Mouse (Mus musculus) limb, embryonic 14.5 days (tissue): Measurements from ENCODE around the gene Tbc1d8b. TPM values are rescaled to one million over a fixed set of nuclear protein-coding genes. Genes with fewer than 3 reads are reported as not detected.

ENCODE experiments used
- ATAC-seq: fragments of 200-750 bp; cut with Nextera tagmentation; 2 replicates; pipeline ENCODE4 v1.8.0; 2017; ENCODE audit warnings: low read depth, moderate number of reproducible peaks, moderate TSS enrichment; ENCODE audit not compliant: low FRiP score
- DNase-seq: peaks from one replicate; pipeline ENCODE4 v3.0.0-alpha.2; 2015; ENCODE audit warnings: low spot score
- H3K27ac ChIP-seq: fragments of 300-500 bp; sonication (generic); replicated peaks from 2 replicates; pipeline ENCODE4 v1.5.1; 2014; ENCODE audit warnings: low read depth, mild to moderate bottlenecking, low read length, moderate library complexity, mixed read lengths
- H3K27me3 ChIP-seq: fragments of 300-500 bp; sonication (generic); 2 replicates; pipeline ENCODE4 v1.6.1; 2014; ENCODE audit warnings: low read length, mixed read lengths; ENCODE audit not compliant: control insufficient read depth, insufficient read depth
- H3K36me3 ChIP-seq: fragments of 300-500 bp; sonication (generic); 2 replicates; pipeline ENCODE4 v1.6.1; 2014; ENCODE audit warnings: mild to moderate bottlenecking, low read length, moderate library complexity, mixed read lengths; ENCODE audit not compliant: control insufficient read depth, insufficient read depth
- H3K4me1 ChIP-seq: fragments of 300-500 bp; sonication (generic); 2 replicates; pipeline ENCODE4 v1.6.1; 2014; ENCODE audit warnings: antibody characterized with exemption, low read length, mixed read lengths; ENCODE audit not compliant: control insufficient read depth, insufficient read depth
- H3K4me2 ChIP-seq: fragments of 300-500 bp; sonication (generic); replicated peaks from 2 replicates; pipeline ENCODE4 v1.6.1; 2014; ENCODE audit warnings: low read depth, mild to moderate bottlenecking, low read length, moderate library complexity; ENCODE audit not compliant: severe bottlenecking
- H3K4me3 ChIP-seq: fragments of 300-500 bp; sonication (generic); replicated peaks from 2 replicates; pipeline ENCODE4 v1.5.1; 2014; ENCODE audit warnings: low read length
- H3K9ac ChIP-seq: fragments of 300-500 bp; sonication (generic); 2 replicates; pipeline ENCODE4 v1.6.1; 2014; ENCODE audit warnings: mild to moderate bottlenecking, low read depth, low read length, moderate library complexity; ENCODE audit not compliant: severe bottlenecking
- H3K9me3 ChIP-seq: fragments of 300-500 bp; sonication (generic); 2 replicates; pipeline ENCODE4 v1.6.1; 2016; ENCODE audit warnings: low read length; ENCODE audit not compliant: control insufficient read depth
- POLR2A ChIP-seq: fragments of 200-500 bp; IDR thresholded peaks from 2 replicates; pipeline ENCODE4 v1.8.0; 2012; ENCODE audit warnings: inconsistent platforms, mild to moderate bottlenecking, moderate library complexity, borderline replicate concordance; ENCODE audit not compliant: insufficient read depth, insufficient read length; ENCODE audit errors: extremely low read depth
- WGBS: fragments of 180-500 bp; shearing (Covaris S2); extraction: QIAGEN DNeasy Blood & Tissue Kit; methylation state at CpG from one replicate; pipeline ENCODE4 v1.1.7; 2014; 5-methylcytosine and 5-hydroxymethylcytosine counted together
- polyA plus RNA-seq, 2 experiments: library from polyadenylated mRNA; depleted of rRNA in 1 of 2; stranded (reverse) in 1 of 2; unstranded in 1 of 2; fragments of >200 nt; fragmentation: Nextera tagmentation in 1 of 2; extraction: Ambion mirVana in 1 of 2; gene quantifications; 2 replicates each; pipeline versions ENCODE4 v1.2.1 to v1.2.3; 2012 to 2014

Gene Tbc1d8b
- polyA plus RNA-seq, 2 experiments: 2.6 to 10.0 TPM

DNA sequence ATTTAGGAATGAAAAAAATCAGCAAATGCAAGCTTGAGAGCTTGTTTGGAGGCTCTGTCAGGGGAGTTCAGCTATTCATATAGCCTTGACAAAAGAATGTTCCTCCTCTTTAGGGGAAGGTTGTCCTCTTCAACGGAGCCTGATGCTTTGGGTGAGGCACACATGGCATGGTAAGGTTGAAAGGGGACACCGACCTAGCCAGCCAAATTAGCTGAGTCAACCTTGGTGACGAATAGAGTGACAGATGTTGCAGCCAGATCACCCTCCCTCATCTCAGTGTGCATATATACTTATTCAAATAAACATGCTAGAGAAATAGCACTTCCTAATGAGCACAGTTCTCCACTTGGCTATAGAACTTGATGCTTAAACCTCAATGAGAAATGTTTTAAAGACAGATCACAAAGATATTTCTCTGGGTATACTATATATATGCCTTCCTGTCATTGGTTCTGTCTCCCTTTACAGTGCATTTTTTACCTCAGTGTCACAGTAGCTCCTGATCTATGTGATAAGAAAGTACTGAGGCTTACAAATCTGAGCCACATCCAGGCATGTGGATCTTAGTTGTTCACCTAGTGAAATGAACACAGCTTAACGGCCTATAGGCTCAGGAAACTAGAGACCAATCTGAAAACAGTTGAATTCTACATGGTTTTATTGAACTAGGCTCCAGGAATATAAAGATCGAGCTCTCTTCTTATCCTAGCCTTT is 30.3 kb upstream of the Tbc1d8b start:
- Histone ChIP-seq H3K27me3 (no peaks in the 10 kb centered on the region), H3K4me3 (no peak overlapping the region), H3K9ac (no peak overlapping the region), H3K4me2 (no peak overlapping the region), H3K4me1 (no peaks in the 10 kb centered on the region), H3K36me3 (no peaks in the 10 kb centered on the region), H3K27ac (no peak overlapping the region), H3K9me3 (no peaks in the 10 kb centered on the region)
- TF ChIP-seq POLR2A: no peak
- DNase-seq (no peak), ATAC-seq (no peak)
- WGBS: 67% methylated on average over 5 of the region's 5 CpGs

DNA sequence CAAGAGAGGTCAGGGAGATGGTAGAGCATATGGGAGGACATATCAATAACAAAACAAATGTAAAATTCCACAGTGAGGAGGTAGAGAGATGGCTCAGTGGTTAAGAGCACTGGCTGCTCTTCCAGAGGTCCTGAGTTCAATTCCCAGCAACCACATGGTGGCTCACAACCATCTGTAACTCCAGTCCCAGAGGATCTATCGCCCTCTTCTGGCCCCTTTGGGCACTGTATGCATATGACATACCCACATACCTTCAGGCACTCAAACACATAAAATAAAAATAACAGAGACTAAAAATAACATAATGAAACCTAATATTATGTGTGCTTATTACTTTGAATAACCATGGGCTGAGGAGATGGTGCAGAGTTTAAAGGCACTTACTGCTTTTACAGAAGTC is 22.7 kb upstream of the Tbc1d8b start:
- H3K4me2 ChIP-seq: no peak overlapping the region
- no peaks in the 10 kb centered on the region for H3K36me3 ChIP-seq
- no peak overlapping the region for H3K4me3 ChIP-seq
- no peak for TF ChIP-seq POLR2A
- H3K27ac ChIP-seq: no peak overlapping the region
- no peak for DNase-seq
- WGBS: 52% methylated on average over 1 of the region's 1 CpGs
- H3K4me1 ChIP-seq: no peaks in the 10 kb centered on the region
- no peaks in the 10 kb centered on the region for H3K27me3 ChIP-seq
- no peak for ATAC-seq
- H3K9me3 ChIP-seq: no peaks in the 10 kb centered on the region
- H3K9ac ChIP-seq: no peak overlapping the region

DNA sequence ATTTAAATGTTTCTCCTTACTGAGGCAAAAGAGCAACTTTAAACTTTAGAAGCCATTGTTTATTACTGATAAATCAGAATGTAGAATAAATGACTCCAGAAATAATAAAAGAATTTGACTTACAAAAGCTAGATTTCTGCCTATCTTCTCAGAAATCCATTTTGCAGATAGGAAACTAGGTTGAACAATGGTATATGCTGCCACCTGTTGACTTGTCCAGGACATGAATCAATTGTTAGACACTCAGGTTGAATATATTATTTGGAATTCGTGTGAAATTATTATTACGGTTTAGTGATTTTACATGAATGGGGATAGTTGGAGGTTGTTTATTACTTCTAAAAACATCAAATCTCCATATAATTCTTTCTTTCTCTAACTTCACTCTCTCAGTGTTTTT is 19.0 kb upstream of the Tbc1d8b start:
- 70% methylated on average over 2 of the region's 2 CpGs for WGBS
- DNase-seq: peak; percentile 21
- TF ChIP-seq POLR2A: no peak

GRCm38 (mm10) chrX:139684410-139684774 is 404 bp upstream of the Tbc1d8b start:
- Histone ChIP-seq H3K9me3 (no peaks in the 10 kb centered on the region), H3K27me3 (no peaks in the 10 kb centered on the region; the same call in 1 of the 2 replicates), H3K9ac (peak overlapping the region; percentile 40; the same call in 1 of the 2 replicates), H3K27ac (0 out of 2 replicates have a peak overlapping the region, but pooled peaks have one; percentile 19), H3K4me3 (peak overlapping the region; percentile 53), H3K4me2 (peak overlapping the region; percentile 52), H3K36me3 (no peaks in the 10 kb centered on the region), H3K4me1 (no peaks in the 10 kb centered on the region)
- peak; percentile 36; the same call in 1 of the 2 replicates for ATAC-seq
- TF ChIP-seq POLR2A: no peak
- 23% methylated on average over 8 of the region's 8 CpGs for WGBS
- DNase-seq: no peak

More for the DNA sequence above, 19.0 kb upstream of the Tbc1d8b start:
- ATAC-seq: no peak
- Histone ChIP-seq H3K36me3 (no peaks in the 10 kb centered on the region), H3K27me3 (no peaks in the 10 kb centered on the region), H3K4me1 (no peaks in the 10 kb centered on the region), H3K4me2 (no peak overlapping the region), H3K4me3 (no peak overlapping the region), H3K27ac (no peak overlapping the region), H3K9ac (no peak overlapping the region), H3K9me3 (no peaks in the 10 kb centered on the region)

DNA sequence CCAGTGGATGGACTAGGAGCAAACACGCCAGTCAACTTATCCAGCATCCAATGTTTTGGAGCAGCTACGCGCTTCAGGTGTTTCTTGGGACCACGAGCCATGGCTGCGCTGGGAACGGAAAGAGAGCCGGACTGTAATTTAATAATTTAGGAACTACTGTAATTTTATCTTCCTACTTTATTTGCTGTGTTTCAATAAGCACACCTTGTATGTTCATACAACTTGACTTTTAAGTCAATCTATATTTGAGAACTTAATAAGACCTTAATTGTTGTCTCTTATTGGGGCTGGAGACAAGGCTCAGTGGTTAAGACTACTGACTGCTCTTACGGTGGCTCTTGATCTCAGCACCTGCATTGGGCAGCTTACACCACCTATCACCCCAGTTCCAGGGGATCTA is 29.6 kb downstream of the Tbc1d8b start, which contains the start of gene Gm15013:
Gm15013 (minus strand) TSS at position 101 of the 400 bp plus-strand sequence.
- DNase-seq (no peak), ATAC-seq (no peak)
- no peak for TF ChIP-seq POLR2A
- 97% methylated on average over 8 of the region's 8 CpGs for WGBS
- H3K9me3 ChIP-seq: no peaks in the 10 kb centered on the region
- H3K27ac ChIP-seq: no peak within 1 kb of the TSS
- H3K36me3 ChIP-seq: no peaks in the 10 kb centered on the region
- H3K27me3 ChIP-seq: no peaks in the 10 kb centered on the region
- no peaks in the 10 kb centered on the region for H3K4me1 ChIP-seq
- no peak within 1 kb of the TSS for H3K4me3 ChIP-seq
- H3K9ac ChIP-seq: no peak within 1 kb of the TSS
- no peak within 1 kb of the TSS for H3K4me2 ChIP-seq
